Mouse (Mus musculus) heart, adult 2 months (tissue): ENCODE data around the gene Trip6.

Source experiments
- CTCF ChIP-seq: fragments of 200-600 bp; IDR thresholded peaks from 2 replicates; pipeline ENCODE4 v1.8.1; 2022; ENCODE audit warnings: antibody characterized with exemption, mild to moderate bottlenecking, moderate library complexity
- POLR2A ChIP-seq: fragments of 200-500 bp; IDR thresholded peaks from 2 replicates; pipeline ENCODE4 v1.6.1; 2011; ENCODE audit warnings: mild to moderate bottlenecking, low read depth, low read length, control low read depth; ENCODE audit not compliant: insufficient read depth

- TF ChIP-seq CTCF (no peak), POLR2A (no peak)
Measured at GRCm38 (mm10) chr5:137351058-137351380, 36.8 kb upstream of the Trip6 start.
